Mouse (Mus musculus) erythroblast, embryonic 14.5 days (primary cell): ENCODE measurements around the gene Uncx.
"Not testable (repeated sequence)": the region's sequence is repeated elsewhere in the genome, so short reads cannot be mapped to it uniquely, and the experiment has no call there.

ENCODE experiments used
- GATA1 ChIP-seq: IDR thresholded peaks from 2 replicates; pipeline ENCODE4 v1.6.1; 2012; ENCODE audit warnings: low read length, inconsistent platforms, mixed read lengths
- TAL1 ChIP-seq: IDR thresholded peaks from 3 replicates; pipeline ENCODE4 v1.6.1; 2012; ENCODE audit warnings: low read length, inconsistent platforms, mixed read lengths

- not testable (repeated sequence) for TF ChIP-seq GATA1, TAL1
These were observed 47.5 kb downstream of the Uncx start for GRCm38 (mm10) chr5:139590682-139591360.
